Mouse (Mus musculus) embryonic facial prominence, embryonic 13.5 days (tissue): ENCODE results near the gene Rhox7a. TPM values are rescaled to one million over a fixed set of nuclear protein-coding genes. Genes with fewer than 3 reads are reported as not detected.
"Not testable (repeated sequence)": the region's sequence is repeated elsewhere in the genome, so short reads cannot be mapped to it uniquely, and the experiment has no call there.

Source experiments
- ATAC-seq: fragments of 200-750 bp; cut with Nextera tagmentation; 2 replicates; pipeline ENCODE4 v1.8.0; 2017; ENCODE audit warnings: low read depth; ENCODE audit not compliant: insufficient number of reproducible peaks, insufficient read depth, low FRiP score, low TSS enrichment
- H3K27ac ChIP-seq: fragments of 300-500 bp; sonication (generic); 2 replicates; pipeline ENCODE4 v1.5.1; 2015; ENCODE audit warnings: moderate library complexity, mild to moderate bottlenecking, inconsistent platforms
- H3K27me3 ChIP-seq: fragments of 300-500 bp; sonication (generic); 2 replicates; pipeline ENCODE4 v1.6.1; 2015; ENCODE audit warnings: mild to moderate bottlenecking, inconsistent platforms
- H3K36me3 ChIP-seq: fragments of 300-500 bp; sonication (generic); 2 replicates; pipeline ENCODE4 v1.6.1; 2015; ENCODE audit warnings: mild to moderate bottlenecking, inconsistent platforms
- H3K4me1 ChIP-seq: fragments of 300-500 bp; sonication (generic); 2 replicates; pipeline ENCODE4 v1.6.1; 2015; ENCODE audit warnings: inconsistent platforms
- H3K4me2 ChIP-seq: fragments of 300-500 bp; sonication (generic); 2 replicates; pipeline ENCODE4 v1.6.1; 2015; ENCODE audit warnings: moderate library complexity, mild to moderate bottlenecking, inconsistent platforms
- H3K4me3 ChIP-seq: fragments of 300-500 bp; sonication (generic); 2 replicates; pipeline ENCODE4 v1.5.1; 2015; ENCODE audit warnings: mild to moderate bottlenecking, inconsistent platforms
- H3K9ac ChIP-seq: fragments of 300-500 bp; sonication (generic); 2 replicates; pipeline ENCODE4 v1.6.1; 2015; ENCODE audit warnings: mild to moderate bottlenecking, inconsistent platforms
- H3K9me3 ChIP-seq: fragments of 300-500 bp; sonication (generic); 2 replicates; pipeline ENCODE4 v1.6.1; 2016; ENCODE audit warnings: inconsistent platforms
- WGBS: fragments of 180-500 bp; shearing (Covaris S2); methylation state at CpG from one replicate; pipeline ENCODE4 v1.1.7; 2015; ENCODE audit warnings: mixed read lengths; 5-methylcytosine and 5-hydroxymethylcytosine counted together
- polyA plus RNA-seq: library from polyadenylated mRNA; unstranded; fragments of >200 nt; fragmentation: Nextera tagmentation; extraction: Ambion mirVana; gene quantifications from 2 replicates; pipeline ENCODE4 v1.2.1, GENCODE M21; 2015

Gene Rhox7a
- not detected in 2 replicates for polyA plus RNA-seq

DNA sequence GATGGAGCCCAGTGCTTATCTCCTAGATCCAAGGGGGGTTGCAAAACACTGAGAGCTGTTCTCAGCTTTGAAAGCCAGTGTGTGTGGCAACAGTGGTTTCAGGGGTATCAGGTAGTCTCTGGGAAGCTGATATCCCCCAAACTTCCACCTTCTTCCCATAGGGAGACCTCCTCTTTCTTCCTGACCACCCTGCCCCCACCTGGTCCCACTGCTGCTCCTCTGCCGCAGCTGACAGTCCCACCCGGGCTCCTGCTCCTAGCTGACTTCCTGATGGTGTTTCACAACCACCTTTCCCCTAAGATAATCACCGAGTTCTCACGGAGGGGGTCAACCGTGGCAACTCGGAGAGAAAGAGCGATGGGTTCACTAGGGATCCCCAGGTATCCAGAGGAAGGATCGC is at the start of gene Rhox7a:
Rhox7a (plus strand) TSS at position 301 of the 400 bp plus-strand sequence.
- not testable (repeated sequence) for H3K4me1 ChIP-seq, H3K27ac ChIP-seq, ATAC-seq, H3K4me3 ChIP-seq, H3K27me3 ChIP-seq, H3K4me2 ChIP-seq, H3K9me3 ChIP-seq, H3K9ac ChIP-seq, H3K36me3 ChIP-seq
- 81% methylated on average over 8 of the region's 8 CpGs for WGBS

DNA sequence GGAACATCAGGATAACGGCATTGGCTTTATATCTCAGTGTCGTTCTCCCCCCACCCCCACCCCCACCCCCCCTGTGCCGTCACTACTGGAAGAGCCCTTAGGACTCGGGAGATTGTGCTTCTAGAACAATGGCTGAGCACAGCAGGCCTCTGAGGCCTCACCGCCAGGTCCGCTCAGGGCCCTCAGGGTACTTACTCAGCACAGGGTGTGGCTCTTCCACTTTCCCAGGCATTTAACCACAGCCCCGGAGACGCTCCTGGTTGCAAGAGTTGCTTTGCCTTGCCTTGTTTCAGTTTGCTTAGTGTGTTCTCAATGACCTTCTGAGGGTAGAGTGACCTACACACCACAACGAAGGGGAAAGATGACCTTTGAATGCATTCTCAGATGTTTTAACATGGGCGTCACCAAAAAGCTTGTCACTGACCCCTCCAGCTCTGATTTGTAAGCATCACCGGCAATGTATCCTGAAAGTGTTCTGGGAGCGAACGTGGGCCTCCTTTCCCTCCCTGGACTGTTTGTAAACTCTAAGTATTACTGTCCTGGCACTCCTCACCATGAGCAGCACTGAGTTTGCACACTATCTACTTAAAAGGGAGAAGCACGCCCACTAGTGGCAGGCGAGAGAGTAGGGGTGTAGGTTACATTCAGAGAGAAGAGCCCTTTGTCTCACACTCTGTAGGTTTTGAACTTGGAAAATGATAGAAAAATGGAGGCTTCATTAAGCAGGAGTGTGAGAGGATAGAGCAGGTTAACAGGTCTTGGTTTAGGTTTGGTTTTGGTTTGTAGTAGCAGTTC is 24.0 kb upstream of the Rhox7a start:
- 77% methylated on average over 15 of the region's 15 CpGs for WGBS
- Histone ChIP-seq H3K9ac (no peak overlapping the region), H3K36me3 (no peaks in the 10 kb centered on the region), H3K27ac (no peak overlapping the region), H3K4me2 (no peak overlapping the region), H3K4me1 (no peaks in the 10 kb centered on the region), H3K9me3 (no peaks in the 10 kb centered on the region), H3K27me3 (no peaks in the 10 kb centered on the region), H3K4me3 (no peak overlapping the region)
- ATAC-seq: no peak

DNA sequence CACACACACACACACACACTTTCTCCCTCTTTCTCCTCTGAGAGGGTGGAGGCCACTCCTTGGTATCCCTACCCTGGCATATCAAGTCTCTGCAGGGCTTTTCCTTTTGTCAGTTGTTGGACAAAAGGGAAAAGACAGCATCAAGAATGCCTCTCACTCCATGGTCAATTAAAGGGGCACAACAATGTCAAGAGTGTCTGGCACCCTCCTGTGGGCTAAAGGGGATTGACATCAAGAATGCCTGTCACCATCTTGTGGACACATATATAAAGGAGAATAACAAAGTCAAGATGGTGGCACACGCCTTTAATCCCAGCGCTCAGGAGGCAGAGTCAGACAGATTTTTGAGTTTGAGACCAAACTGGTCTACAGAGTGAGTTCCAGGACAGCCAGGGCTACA is 22.1 kb upstream of the Rhox7a start:
- Histone ChIP-seq H3K27ac (no peak overlapping the region), H3K4me2 (no peak overlapping the region), H3K9ac (no peak overlapping the region), H3K27me3 (no peaks in the 10 kb centered on the region), H3K4me1 (no peaks in the 10 kb centered on the region), H3K4me3 (no peak overlapping the region), H3K36me3 (no peaks in the 10 kb centered on the region), H3K9me3 (no peaks in the 10 kb centered on the region)
- 82% methylated on average over 2 of the region's 2 CpGs for WGBS
- ATAC-seq: no peak

DNA sequence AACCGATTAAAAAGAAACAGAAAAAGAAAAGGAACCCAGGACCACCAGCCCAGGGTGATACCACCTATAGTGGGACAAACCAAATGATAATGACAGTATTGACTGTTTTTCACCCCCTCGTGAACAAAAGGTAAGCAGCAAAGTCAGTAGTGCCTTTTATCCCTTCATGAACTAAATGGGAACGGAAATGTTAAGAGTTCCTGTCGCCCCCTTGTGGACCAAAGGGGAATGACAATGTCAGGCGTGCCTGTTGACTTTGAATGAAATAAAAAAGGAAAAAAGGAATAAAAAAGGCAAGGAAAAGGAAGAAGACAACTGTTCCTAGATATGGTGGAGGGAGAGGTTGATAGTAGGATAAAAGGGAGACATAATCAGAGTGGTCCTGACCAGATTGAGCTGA is 20.3 kb upstream of the Rhox7a start:
- Histone ChIP-seq H3K4me2 (no peak overlapping the region), H3K27me3 (no peaks in the 10 kb centered on the region), H3K9ac (no peak overlapping the region), H3K4me1 (no peaks in the 10 kb centered on the region), H3K27ac (no peak overlapping the region), H3K36me3 (no peaks in the 10 kb centered on the region), H3K9me3 (no peaks in the 10 kb centered on the region), H3K4me3 (no peak overlapping the region)
- 28% methylated on average over 5 of the region's 5 CpGs for WGBS
- no peak for ATAC-seq

DNA sequence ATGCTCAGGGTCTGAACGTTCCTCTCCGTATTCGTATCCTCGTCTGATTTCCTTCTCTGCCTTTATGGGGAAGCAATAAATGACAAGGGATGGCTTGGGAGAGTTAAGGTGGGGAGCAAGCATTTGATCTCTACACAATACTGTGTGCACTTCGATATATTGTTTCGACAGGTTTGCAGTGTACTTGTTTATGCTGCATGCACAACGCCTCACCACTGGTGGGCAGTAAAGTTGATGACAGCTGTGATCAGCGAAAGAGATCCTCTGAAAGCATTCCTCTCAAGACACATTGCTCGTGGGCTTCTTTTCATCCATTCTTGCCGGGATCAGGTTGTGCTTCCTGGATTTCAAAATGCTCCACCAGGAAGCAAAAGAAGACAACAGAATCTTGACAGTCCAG is 15.8 kb upstream of the Rhox7a start:
- no peak for ATAC-seq
- Histone ChIP-seq H3K4me3 (no peak overlapping the region), H3K9me3 (no peaks in the 10 kb centered on the region), H3K4me1 (no peaks in the 10 kb centered on the region), H3K4me2 (no peak overlapping the region), H3K36me3 (no peaks in the 10 kb centered on the region), H3K27me3 (no peaks in the 10 kb centered on the region), H3K27ac (no peak overlapping the region), H3K9ac (no peak overlapping the region)
- 74% methylated on average over 10 of the region's 10 CpGs for WGBS

DNA sequence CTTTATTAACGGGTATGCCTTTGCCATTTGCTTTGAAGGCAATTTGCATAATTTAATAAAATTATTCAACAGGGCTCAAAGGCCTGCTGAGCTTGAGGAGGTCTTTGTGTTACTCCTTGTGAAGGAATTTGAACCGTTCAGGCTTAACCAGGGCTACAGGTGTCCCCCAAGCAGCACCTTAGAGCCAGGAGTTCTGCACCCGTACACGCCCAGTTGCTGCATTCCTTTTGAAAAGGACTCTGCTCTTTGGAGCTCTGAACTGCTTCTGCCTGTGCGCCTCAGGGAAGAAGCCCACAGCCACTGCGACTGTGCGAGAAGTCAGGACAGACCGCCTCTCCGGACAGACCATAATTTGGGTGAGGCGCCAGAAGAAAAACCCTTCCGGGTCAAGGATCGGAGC is 4.9 kb upstream of the Rhox7a start, which contains the start of gene Rhox6:
Rhox6 (plus strand) TSS at position 301 of the 400 bp plus-strand sequence.
- 87% methylated on average over 5 of the region's 12 CpGs for WGBS
- not testable (repeated sequence) for H3K27ac ChIP-seq, H3K9me3 ChIP-seq, H3K4me3 ChIP-seq, ATAC-seq, H3K4me2 ChIP-seq, H3K36me3 ChIP-seq, H3K9ac ChIP-seq, H3K27me3 ChIP-seq, H3K4me1 ChIP-seq

DNA sequence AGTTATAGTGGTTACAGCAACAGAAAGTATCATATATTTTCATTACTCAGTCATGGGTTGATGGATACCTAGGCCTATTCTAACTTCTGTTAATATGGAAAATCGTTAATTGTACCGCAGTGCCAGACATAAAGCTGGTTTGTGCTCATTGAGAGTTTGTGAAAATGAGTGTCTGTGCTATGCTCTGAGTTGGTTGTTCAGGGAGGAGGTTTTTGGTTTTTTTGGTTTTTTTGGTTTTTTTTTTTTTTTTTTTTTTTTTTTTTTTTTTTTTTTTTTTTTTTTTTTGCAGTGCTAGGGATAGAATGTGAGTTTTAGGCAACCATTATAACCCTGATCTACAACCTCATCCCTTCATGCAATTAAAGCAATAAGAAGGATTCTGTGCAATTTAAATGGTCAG is 40.2 kb downstream of the Rhox7a start:
- 92% methylated on average over 2 of the region's 2 CpGs for WGBS
- no peaks in the 10 kb centered on the region for H3K36me3 ChIP-seq
- no peak for ATAC-seq
- no peak overlapping the region for H3K4me2 ChIP-seq
- no peaks in the 10 kb centered on the region for H3K27me3 ChIP-seq
- H3K4me1 ChIP-seq: no peaks in the 10 kb centered on the region
- H3K27ac ChIP-seq: no peak overlapping the region
- no peak overlapping the region for H3K4me3 ChIP-seq
- no peaks in the 10 kb centered on the region for H3K9me3 ChIP-seq
- H3K9ac ChIP-seq: no peak overlapping the region

DNA sequence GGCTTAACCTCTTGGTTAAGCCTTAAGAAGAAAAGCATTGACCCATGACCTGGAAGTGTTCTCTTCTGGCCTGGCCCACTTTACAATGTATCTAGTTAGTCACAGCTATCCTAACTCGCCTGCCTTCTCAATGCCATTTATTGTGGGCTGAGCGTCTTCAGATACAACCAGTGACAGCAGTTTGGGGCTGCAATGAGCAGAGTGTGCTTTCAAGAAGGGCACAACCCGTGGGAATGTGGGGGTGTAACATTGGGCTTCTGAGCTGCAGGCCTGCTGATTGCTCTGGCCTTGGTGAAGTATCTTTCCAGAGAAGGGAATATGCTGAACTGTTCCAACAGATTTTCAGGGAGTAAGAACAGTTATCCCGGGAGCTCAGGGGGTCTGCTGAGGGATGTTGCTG is 47.4 kb downstream of the Rhox7a start, which contains the start of gene Rhox8:
Rhox8 (minus strand) TSS at position 101 of the 400 bp plus-strand sequence.
- Histone ChIP-seq H3K27me3 (no peaks in the 10 kb centered on the region), H3K4me2 (no peak within 1 kb of the TSS), H3K4me3 (no peak within 1 kb of the TSS), H3K36me3 (no peaks in the 10 kb centered on the region), H3K27ac (no peak within 1 kb of the TSS), H3K9me3 (no peaks in the 10 kb centered on the region), H3K9ac (no peak within 1 kb of the TSS), H3K4me1 (no peaks in the 10 kb centered on the region)
- 71% methylated on average over 4 of the region's 4 CpGs for WGBS
- no peak for ATAC-seq

Other genes starting within 250 kb of the Rhox7a start
- not detected in 2 replicates for gene Rhox4f, start 224.0 kb upstream of the Rhox7a start, polyA plus RNA-seq
- not detected in 2 replicates for gene Rhox3g, start 203.1 kb upstream of the Rhox7a start, polyA plus RNA-seq
- not detected in 2 replicates for gene Rhox2g, start 188.2 kb upstream of the Rhox7a start, polyA plus RNA-seq
- not detected in 2 replicates for gene Rhox4g, start 180.4 kb upstream of the Rhox7a start, polyA plus RNA-seq
- not detected in 2 replicates for gene Rhox3h, start 162.9 kb upstream of the Rhox7a start, polyA plus RNA-seq
- not detected in 2 replicates for gene Rhox2h, start 158.4 kb upstream of the Rhox7a start, polyA plus RNA-seq
- gene Rhox5, start 26.8 kb upstream of the Rhox7a start, polyA plus RNA-seq: 1.8 and 1.9 TPM in 2 replicates
- gene Rhox6, start 4.8 kb upstream of the Rhox7a start, polyA plus RNA-seq: not detected in 2 replicates
- not detected in 2 replicates for gene Rhox8, start 47.3 kb downstream of the Rhox7a start, polyA plus RNA-seq
- gene Rhox7b, start 65.5 kb downstream of the Rhox7a start, polyA plus RNA-seq: not detected in 2 replicates
- gene Rhox9, start 70.1 kb downstream of the Rhox7a start, polyA plus RNA-seq: not detected in 2 replicates
- gene Btg1-ps1, start 187.1 kb downstream of the Rhox7a start, polyA plus RNA-seq: not detected in 2 replicates
- gene Btg1-ps2, start 211.4 kb downstream of the Rhox7a start, polyA plus RNA-seq: not detected in 2 replicates
- not detected in 2 replicates for gene Rhox10, start 234.8 kb downstream of the Rhox7a start, polyA plus RNA-seq